Mouse (Mus musculus): ENCODE results near the gene Ugt1a6b.

The Ugt1a6b gene

DNA sequence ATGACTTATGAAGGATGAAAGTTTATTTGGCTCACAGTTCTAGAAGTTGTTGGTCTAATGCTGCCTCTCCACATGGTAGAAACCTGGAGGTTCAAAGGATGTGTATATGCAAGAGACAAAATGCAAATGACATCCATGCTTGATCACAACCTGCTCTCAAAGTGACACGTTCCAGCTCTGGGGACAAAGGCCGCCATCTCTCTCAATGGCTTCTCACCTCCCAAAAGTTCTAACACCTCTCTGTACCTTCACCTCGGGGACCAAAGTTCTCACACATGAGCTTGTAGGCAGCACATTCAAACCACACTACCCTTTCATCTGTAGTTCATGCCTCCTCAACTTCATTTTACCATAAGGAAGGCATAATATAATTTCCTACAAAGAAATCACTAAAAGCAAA, 114.5 kb downstream of the Ugt1a6b start:
- CTCF ChIA-PET = interaction anchor here in 1 of 4 experiments (1.0 kb wide), 1 partner anchor 60 kb away, joined by 4 read pairs; the partner anchor contains the start of genes Hjurp and Trpm8
- POLR2A ChIA-PET = interaction anchor here in 1 of 4 experiments (0.6 kb wide), 1 partner anchor 70 kb away, joined by 8 read pairs; no protein-coding TSS in a partner anchor

DNA sequence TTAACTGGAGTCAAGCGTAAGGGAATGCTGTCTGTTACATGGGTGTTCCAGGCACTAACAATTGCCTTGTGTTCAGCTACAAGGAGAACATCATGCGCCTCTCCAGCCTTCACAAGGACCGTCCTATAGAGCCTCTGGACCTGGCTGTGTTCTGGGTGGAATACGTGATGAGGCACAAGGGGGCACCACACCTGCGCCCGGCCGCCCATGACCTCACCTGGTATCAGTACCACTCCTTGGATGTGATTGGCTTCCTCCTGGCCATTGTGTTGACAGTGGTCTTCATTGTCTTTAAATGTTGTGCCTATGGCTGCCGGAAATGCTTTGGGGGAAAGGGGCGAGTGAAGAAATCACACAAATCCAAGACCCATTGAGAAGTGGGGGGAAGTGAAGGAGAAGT, 115.0 kb downstream of the Ugt1a6b start:
- CTCF ChIA-PET = interaction anchor here in 1 of 4 experiments (1.0 kb wide), 1 partner anchor 60 kb away, joined by 4 read pairs; the partner anchor contains the start of genes Hjurp and Trpm8
- POLR2A ChIA-PET = interaction anchor here in 1 of 4 experiments (0.6 kb wide), 1 partner anchor 70 kb away, joined by 8 read pairs; no protein-coding TSS in a partner anchor

DNA sequence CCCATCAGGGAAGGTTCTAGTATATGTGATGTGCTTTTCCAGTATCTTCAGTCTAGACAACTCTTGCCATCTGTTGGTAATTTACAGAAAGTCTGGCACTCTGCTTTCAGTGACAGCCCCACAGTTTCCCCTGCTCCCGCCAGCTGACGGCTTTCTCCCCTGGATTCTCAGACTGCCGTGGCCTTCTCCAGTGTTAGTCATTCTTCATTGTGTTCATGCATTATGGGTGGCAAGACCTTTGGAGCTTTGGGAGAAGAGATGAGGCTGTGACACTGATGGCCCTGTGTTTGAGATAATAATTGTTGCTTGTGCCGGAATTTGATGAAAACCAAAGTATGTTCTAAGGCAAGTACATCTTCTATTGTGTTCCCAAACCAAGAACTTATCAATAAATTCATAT, 115.5 kb downstream of the Ugt1a6b start:
- POLR2A ChIA-PET = interaction anchor here in 1 of 4 experiments (1.4 kb wide), 1 partner anchor 34 kb away, joined by 3 read pairs; no protein-coding TSS in a partner anchor

DNA sequence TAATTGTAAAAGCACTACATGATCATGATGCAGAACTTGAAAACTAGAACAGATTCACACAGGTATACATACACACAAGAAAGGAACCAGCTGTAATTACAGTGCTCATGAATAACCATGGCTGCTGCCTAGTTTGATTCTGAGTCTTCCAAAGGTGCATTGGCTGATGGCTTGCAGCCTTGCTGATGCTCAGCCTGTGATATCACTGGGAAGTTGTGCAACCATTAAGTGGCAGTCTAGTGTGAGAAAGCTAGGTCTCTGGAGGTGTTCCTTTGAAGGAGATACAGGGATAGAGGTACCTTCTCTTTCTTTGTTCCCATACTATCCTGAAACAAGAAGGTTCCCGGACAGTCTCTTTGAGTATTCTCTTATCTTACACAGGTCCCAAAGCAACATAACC, 116.0 kb downstream of the Ugt1a6b start:
- CTCF ChIA-PET = interaction anchor here in 2 of 4 experiments (1.1 to 2.4 kb wide), 3 partner anchors 10 to 71 kb away, joined by 3 to 7 read pairs (median 4); no protein-coding TSS in a partner anchor
- POLR2A ChIA-PET = interaction anchor here in 1 of 4 experiments (1.0 to 1.9 kb wide), 3 partner anchors 15 to 47 kb away, joined by 3 to 9 read pairs (median 4); no protein-coding TSS in a partner anchor

More for the DNA sequence above, 115.5 kb downstream of the Ugt1a6b start:
- CTCF ChIA-PET = interaction anchor here in 2 of 4 experiments (1.1 to 1.3 kb wide), 2 partner anchors 11 to 71 kb away, joined by 3 read pairs; no protein-coding TSS in a partner anchor

DNA sequence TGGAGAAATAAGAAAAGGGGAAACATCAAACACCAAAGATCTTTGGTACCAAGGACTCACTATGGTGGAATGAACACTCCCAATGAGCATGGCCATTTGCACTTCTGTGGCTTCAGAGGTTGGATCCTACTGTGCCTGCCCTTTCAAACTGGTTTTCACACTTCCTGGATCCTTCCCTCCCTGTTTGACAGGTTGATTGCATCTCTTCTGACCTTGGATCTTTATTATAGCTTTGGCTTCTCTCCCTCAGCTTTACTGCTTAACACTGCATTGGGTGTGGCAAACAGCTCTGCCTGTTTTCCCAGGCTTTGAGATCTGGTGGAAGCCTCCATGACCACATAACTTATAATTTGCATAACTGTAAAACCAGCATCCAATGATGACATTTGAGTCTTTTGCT, 117.3 kb downstream of the Ugt1a6b start:
- CTCF ChIA-PET = interaction anchor here in 2 of 4 experiments (1.0 to 2.4 kb wide), 3 partner anchors 64 to 70 kb away, joined by 3 to 7 read pairs (median 4); no protein-coding TSS in a partner anchor
- POLR2A ChIA-PET = interaction anchor here in 2 of 4 experiments (0.7 to 1.9 kb wide), 7 partner anchors 11 to 906 kb away, joined by 3 to 9 read pairs (median 4); partner anchors contain the start of genes Hjurp (in 1 of the 2) and Trpm8 (in 1 of the 2)

DNA sequence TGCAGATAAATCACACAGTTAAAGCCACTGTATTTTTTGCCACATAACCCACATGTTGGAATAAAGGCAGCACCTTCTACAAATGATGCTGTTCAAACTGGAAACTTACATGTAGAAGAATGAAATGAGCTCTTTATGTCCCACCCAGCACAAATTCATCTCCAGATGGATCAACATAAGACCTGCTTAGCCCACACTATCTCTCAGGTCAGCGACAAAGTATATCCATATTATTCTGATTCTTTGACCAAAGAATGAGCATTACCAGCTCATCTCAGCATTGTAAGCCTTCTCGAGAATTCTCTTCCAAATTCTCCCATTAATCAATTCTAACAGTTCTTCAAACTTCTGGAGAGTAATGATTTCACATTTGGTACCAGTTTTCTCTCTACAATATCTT, 119.2 kb downstream of the Ugt1a6b start:
- POLR2A ChIA-PET = interaction anchor here in 1 of 4 experiments (0.6 to 2.2 kb wide), 6 partner anchors 9 to 559 kb away, joined by 3 to 5 read pairs (median 4); partner anchors contain the start of genes Hjurp and Trpm8
- CTCF ChIA-PET = interaction anchor here in 3 of 4 experiments (0.9 to 1.3 kb wide), 3 partner anchors 10 to 68 kb away, joined by 3 to 4 read pairs (median 3); no protein-coding TSS in a partner anchor

DNA sequence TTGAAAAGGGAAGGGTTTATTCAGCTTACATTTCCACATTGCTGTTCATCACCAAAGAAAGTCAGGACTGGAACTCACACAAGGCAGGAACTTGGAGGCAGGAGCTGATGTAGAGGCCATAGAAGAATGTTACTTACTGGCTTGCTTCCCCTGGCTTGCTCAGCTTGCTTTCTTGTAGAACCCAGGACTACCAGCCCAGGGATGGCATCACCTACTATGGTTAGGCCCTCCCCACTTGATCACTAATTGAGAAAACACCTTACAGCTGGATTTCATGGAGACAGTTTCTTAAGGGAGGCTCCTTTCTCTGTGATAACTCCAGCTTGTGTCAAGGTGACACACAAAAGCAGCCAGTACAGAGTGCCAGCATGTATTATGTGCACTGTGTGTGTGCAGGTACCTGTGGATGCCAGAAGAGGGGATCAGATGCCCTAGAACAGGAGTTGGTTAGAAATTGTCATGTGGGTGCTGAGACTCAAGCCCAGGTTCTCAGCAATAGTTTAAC, 120.0 kb downstream of the Ugt1a6b start:
- CTCF ChIA-PET = interaction anchor here in 3 of 4 experiments (0.6 to 1.3 kb wide), 6 partner anchors 10 to 78 kb away, joined by 3 to 6 read pairs (median 4); no protein-coding TSS in a partner anchor
- POLR2A ChIA-PET = interaction anchor here in 2 of 4 experiments (0.6 to 2.2 kb wide), 9 partner anchors 8 to 61 kb away, joined by 3 to 5 read pairs (median 4); partner anchors contain the start of genes Hjurp (in 1 of the 2) and Trpm8 (in 1 of the 2)

DNA sequence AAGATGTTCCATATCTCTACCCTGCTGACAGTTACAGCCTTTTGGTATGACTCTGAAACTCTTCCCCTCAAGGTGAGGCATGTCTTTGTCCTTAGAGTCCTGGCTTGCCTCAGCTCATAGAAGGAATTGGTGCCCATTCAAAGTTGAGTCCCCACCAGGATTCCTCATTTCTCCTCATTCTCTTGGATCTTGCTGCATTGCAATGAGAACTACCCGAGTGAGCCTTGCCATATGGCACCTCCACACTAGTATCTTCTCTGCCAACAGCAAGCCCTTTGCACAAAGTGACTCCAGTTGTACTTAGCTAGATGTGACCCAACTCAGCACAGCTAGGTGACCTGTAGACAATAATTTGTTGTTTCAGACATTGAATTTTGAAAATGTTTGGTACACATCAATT, 120.5 kb downstream of the Ugt1a6b start:
- ChIA-PET POLR2A (interaction anchor here in 2 of 4 experiments (0.6 to 1.4 kb wide), 6 partner anchors 9 to 60 kb away, joined by 3 to 5 read pairs (median 3); partner anchors contain the start of gene Ugt1a1 (in 1 of the 2)), CTCF (interaction anchor here in 3 of 4 experiments (0.9 to 1.3 kb wide), 3 partner anchors 9 to 66 kb away, joined by 3 to 6 read pairs (median 3); no protein-coding TSS in a partner anchor)

DNA sequence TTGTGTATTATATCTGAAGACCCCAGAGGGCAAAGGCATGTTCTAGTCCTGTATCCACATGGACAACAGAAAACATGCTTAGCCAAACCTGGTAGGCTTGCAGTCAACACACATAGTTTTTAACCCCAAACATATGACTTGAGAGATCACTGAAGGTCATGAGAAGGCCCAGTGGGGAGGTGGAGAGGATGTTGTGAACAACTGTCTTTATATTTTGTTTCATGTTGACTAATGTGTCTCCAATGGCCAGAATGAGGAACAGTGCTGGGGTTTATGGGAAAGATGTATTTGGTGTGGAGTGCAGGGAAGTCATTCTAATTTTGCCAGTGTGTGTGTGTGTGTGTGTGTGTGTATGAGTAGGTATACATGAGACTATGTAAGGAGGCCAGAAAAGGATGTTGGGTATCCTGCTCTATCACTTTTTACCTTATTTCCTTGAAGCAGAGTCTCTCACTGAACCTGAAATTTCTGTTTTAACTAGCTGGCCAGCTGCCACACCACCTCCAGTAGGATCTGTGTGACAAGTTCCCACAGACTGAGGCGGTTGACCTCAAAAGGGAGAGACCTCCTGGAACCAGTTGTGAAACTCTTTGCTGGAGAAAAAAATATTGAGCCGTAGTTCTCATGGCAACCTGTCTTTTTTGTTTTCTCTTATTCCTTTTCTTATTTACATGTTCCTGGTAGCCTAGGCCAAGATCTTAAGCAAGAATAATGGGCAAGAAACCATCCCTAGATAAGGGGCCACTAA, 121.2 kb downstream of the Ugt1a6b start:
- ChIA-PET POLR2A (interaction anchor here in 1 of 4 experiments (0.8 to 1.4 kb wide), 4 partner anchors 9 to 41 kb away, joined by 3 to 4 read pairs (median 3); partner anchors contain the start of gene Ugt1a1), CTCF (interaction anchor here in 2 of 4 experiments (0.7 to 1.1 kb wide), 2 partner anchors 60 to 66 kb away, joined by 3 to 6 read pairs; no protein-coding TSS in a partner anchor)

DNA sequence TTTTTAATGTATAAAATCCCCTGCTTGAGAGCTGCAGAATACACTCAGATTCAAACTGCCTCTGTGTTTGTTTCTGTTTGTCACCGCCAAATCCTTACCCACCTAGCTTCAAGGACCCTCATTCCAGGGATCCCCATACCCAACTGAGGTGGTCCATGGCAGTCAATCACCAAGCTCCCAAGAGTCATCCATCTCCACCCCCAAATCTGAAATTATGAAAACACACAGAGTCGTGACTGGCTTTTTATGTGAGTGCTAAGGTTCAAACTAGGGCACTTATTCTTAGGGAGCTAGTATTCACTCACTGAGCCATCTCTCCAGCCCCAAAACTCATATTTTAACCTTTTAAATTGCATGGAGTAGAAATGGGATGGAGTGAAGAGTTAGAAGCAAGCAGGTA, 122.2 kb downstream of the Ugt1a6b start:
- CTCF ChIA-PET = interaction anchor here in 1 of 4 experiments (0.6 kb wide), 1 partner anchor 65 kb away, joined by 3 read pairs; no protein-coding TSS in a partner anchor
- POLR2A ChIA-PET = interaction anchor here in 2 of 4 experiments (1.1 to 1.3 kb wide), 2 partner anchors 20 to 21 kb away, joined by 3 read pairs; no protein-coding TSS in a partner anchor

DNA sequence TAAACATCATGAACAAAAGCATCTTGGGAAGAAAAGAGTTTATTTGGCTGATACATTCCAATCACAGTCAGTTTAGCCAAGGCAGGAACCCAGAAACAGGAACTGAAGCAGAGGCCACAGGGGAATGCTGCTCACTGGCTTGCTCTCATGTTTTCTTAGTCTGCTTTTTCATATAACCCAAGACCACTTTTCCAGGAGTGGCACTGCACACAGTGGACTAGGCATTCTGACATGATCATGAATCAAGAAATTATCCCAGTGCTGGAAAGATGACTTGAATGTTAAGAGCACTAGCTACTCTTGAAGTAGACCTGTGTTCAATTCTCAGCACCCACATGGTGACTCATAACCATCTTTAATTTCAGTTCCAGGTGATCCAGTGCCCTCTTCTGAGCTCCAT, 122.7 kb downstream of the Ugt1a6b start:
- CTCF ChIA-PET = interaction anchor here in 1 of 4 experiments (0.6 kb wide), 1 partner anchor 64 kb away, joined by 3 read pairs; no protein-coding TSS in a partner anchor
- POLR2A ChIA-PET = interaction anchor here in 2 of 4 experiments (0.5 to 1.3 kb wide), 4 partner anchors 10 to 188 kb away, joined by 3 read pairs; no protein-coding TSS in a partner anchor

DNA sequence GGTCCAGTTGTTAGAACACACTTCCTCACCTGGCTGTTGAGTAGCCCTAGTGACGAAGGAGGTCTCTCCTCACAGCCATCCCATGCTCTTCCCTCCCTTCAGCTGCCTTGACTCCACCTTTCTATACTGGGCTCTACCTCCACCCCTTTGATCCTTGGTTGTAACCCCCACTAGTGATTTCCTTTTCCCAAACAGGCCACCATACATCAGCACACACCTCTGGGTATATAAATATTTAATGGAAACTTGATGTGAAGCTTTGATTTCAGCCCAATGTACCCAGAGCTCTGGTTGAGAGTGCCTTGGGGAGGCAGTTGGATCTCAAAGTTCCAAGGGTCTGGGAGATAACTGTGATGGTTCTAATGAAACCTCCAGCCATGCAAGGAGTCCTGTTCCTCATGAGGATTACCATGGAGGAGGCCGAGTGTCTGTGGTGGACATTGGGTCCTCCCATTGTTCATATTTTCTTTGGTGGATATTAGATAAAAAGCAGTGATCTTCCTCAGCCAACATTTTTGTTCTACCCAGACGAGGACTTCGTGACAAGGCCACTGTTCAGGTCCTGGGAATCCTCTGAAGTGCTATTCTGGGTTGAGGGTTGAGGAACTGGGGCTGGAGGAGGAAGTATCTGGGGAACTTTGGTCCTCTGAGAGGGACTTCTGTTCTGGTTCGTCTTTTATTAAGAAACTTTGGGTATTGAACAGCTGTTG, 123.8 kb downstream of the Ugt1a6b start, which contains the start of gene Mroh2a:
Gene Mroh2a, plus strand, starts transcription at position 317 of the 710 bp plus-strand sequence.
- CTCF ChIA-PET = no interaction called here

DNA sequence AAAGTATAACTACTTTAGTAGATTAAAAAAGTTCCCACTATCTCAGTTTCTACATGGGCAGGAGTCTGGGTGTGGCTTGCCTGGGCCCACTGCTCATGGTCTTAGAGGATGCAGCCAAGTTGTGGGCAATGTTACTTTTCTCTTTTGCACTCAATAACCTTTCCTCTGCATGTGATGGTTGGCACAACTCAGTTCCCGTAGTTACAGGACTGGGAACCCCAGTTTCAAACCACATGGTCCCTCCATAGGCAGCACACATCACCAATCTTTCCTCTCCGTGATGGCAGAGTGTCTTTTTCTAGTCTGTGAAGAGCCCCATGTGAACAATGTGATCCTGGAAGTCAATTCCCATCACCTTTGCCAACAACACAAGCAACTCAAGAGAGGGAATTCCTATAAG, 124.4 kb downstream of the Ugt1a6b start:
- ChIA-PET POLR2A (no interaction called here), CTCF (no interaction called here)

More for the DNA sequence above, 123.8 kb downstream of the Ugt1a6b start, which contains the start of gene Mroh2a:
- POLR2A ChIA-PET = interaction anchor here in 1 of 4 experiments (0.5 to 1.0 kb wide), 2 partner anchors 9 to 25 kb away, joined by 3 to 4 read pairs; no protein-coding TSS in a partner anchor

DNA sequence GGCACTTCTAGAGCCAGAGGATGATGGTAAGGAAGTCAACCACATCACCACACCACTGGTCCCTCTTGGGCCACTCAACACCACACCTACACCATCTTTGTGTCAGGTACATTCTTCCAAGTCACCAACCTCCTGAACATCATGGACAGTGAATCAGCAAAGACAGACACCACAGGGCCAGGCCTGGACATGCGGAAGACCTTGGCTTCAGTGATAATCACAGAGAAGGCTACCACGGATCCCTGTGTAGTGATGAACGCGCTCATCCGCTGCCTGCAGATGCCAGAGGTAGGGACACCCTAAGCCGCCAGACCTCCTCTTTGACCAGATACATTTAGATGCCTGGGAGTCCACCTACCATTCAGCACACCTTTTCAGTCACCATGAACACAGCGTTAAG, 125.1 kb downstream of the Ugt1a6b start:
- CTCF ChIA-PET = no interaction called here

DNA sequence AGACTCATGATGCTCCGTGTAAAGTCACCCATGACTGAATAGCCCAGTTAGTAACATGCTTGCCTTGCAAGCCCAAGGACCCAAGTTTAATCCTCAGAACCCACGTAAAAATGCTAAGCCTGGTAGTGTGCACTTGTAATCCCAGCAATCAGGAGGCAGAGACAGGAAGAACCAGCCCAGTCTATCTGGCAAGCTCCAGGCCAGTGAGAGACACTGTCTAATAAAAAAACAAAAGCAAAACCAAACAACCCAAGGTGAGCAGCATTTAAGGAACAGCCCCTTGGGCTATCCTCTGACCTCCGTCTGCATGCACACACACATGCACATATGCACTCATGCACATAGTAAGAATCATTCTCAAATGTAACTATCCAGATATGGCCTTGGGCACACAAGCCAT, 126.5 kb downstream of the Ugt1a6b start:
- CTCF ChIA-PET = interaction anchor here in 1 of 4 experiments (0.6 kb wide), 1 partner anchor 10 kb away, joined by 3 read pairs; no protein-coding TSS in a partner anchor
- POLR2A ChIA-PET = no interaction called here

More for the DNA sequence above, 125.1 kb downstream of the Ugt1a6b start:
- POLR2A ChIA-PET = no interaction called here

DNA sequence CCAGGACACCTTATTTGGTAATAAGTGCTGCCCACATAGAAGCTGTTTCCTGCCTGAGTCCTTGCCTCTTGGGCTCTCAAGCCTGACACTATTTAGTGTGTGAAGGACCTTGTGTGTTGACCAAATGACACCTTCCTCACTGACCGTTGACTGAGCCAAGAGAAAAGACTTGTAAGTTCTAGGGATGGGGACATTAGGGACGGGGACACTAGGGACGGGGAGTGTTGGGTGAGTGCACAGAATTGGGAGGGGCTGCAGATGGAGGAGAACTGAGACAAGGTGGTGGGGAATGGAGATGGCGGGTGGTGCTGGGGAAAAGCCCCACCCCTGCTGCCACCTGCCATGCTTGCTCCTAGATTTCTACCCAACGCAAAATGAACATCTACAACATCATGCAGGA, 126.9 kb downstream of the Ugt1a6b start:
- POLR2A ChIA-PET = no interaction called here
- CTCF ChIA-PET = no interaction called here

DNA sequence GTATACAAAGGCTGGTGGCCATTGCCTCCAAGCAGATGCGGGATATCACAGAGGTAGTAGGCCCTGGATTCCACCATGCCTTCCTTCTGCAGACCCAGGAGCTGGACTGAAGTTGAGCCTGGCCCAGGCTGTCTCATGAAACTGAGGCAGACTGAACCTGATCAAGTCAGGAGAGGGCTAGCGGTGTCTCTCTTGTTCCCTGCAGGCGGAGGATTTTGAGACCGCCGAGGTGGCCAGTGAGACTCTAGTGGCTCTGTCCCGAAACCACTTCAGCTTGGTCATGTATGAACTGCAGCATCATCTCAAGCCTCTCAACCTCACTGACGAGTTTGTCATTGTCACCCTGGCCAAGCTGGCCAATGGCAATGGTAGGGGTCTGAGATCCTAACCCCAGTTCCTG, 127.4 kb downstream of the Ugt1a6b start:
- ChIA-PET POLR2A (interaction anchor here in 1 of 4 experiments (1.0 kb wide), 1 partner anchor 10 kb away, joined by 4 read pairs; no protein-coding TSS in a partner anchor), CTCF (interaction anchor here in 1 of 4 experiments (0.6 kb wide), 1 partner anchor 512 kb away, joined by 3 read pairs; no protein-coding TSS in a partner anchor)

Measured in embryonic stem cell, embryonic (primary cell).